Mouse (Mus musculus): ENCODE measurements around the gene Cdc34b.
A peak's percentile ranks its signal among the peaks of the same experiment; 100 is the strongest.

Cdc34b gene

DNA sequence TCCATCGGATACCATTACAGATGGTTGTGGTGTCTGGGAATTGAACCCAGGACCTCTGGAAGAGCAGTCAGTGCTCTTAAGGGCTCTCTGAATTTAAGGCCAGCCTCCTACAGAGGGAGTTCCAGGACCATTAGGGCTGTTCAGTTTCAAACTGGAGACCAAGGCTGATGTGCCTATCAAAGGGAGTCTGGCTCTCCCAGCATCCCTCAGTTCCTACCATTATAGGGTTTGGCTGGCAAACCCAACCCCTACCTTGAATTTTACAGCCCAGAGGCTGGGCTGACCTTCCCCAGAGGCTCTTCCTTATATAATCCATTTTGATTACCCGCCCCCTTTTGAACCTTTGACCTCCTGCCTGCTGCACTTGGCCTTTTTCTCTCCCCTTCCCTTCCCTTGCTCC, 5.8 kb upstream of the Cdc34b start:
- DNase-seq (ENCODE audit: low read depth), result no peak

DNA sequence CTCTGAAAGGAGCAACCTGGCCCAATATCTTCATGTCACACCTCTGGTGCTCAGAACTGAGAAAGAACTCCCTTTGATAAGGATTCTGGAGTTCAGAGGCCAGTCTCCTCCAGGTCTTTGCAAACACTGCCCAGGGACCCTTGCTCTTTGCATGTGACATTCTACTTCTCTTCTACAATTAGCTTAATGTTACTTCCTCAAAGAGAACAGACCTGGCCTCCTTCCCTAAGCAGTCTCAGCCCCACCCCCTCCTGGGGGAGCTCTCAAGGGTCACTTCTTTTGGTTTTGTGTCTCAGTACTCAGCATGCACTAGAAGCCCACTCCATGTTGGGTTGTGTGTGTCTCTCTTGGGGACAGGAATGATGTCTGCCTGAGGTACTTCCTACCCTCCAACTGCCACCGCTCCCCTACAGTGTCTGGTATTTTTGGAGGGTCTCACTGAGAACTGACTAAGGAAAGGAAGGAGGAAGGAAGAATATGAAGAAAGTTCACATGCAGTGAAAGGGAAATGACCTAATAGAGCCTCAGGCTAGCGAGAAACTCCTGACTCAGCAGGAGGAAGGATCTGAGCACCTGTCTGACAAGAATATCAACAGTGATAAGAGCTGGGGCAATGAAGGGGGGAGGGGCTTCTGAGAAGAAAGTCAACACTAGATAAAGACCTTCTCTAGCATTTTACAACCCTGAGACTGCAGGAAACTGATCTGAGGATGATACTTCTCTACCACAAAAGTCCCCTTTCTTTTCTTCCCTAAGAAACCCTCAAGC, 11.5 kb downstream of the Cdc34b start:
- no peak for DNase-seq (ENCODE audit: low read depth)

- DNase-seq (ENCODE audit: low read depth), result no peak
Observed at GRCm38 (mm10) chr11:94759916-94760315, 18.3 kb downstream of the Cdc34b start.

GRCm38 (mm10) chr11:94760364-94760763, 18.8 kb downstream of the Cdc34b start:
- DNase-seq (ENCODE audit: low read depth), result no peak

- no peak for DNase-seq (ENCODE audit: low read depth)
Observed at GRCm38 (mm10) chr11:94760799-94761198, 19.2 kb downstream of the Cdc34b start.

- DNase-seq (ENCODE audit: low read depth), result no peak
Observed at GRCm38 (mm10) chr11:94762281-94762680, 20.7 kb downstream of the Cdc34b start.

DNA sequence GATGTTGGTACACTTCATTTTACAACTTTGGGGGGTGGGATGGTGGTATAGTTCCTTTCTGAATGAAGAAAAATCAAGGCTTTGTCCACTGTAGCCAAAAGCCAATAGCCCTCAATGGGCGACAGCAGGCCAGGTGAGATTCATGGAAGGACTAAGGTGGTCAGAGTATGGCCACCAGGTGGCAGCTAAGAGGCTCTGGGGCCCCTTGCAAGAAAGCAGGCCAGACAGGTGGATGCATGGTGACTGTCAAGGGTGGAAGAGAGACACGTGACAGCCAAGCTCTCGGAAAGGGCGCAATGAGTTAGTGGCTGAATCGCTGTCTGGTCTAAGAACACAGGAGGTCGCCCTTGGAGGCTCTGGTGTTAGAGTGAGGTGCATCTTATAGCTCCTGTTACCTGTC, 21.2 kb downstream of the Cdc34b start:
- DNase-seq (ENCODE audit: low read depth), result no peak

- DNase-seq (ENCODE audit: low read depth), result no peak
Observed at GRCm38 (mm10) chr11:94767241-94767640, 25.7 kb downstream of the Cdc34b start.

GRCm38 (mm10) chr11:94772363-94773055, 30.9 kb downstream of the Cdc34b start:
- no peak for DNase-seq (ENCODE audit: low read depth)

GRCm38 (mm10) chr11:94773851-94774250, 32.3 kb downstream of the Cdc34b start:
- peak; percentile 45 for DNase-seq (ENCODE audit: low read depth)

GRCm38 (mm10) chr11:94774887-94775497, 33.4 kb downstream of the Cdc34b start:
- DNase-seq (ENCODE audit: low read depth), result no peak

DNA sequence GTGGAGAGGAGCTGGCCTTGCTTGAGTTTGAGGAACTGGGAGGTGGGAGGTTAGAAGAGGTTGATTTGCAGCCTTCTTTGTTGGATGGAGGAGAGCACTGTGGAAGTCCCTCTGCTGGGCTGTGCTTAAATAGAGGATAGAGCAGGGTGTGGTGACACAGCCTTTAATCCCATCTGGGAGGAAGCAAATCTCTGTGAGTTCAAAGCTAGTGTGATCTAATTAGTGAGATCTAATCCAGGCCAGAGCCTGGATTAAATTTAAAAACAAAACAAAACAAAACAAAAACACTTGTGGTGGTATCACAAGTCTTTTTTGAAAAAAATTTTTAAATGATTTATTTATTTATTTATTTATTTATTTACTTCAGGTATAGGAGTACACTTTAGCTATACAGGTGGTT, 41.0 kb downstream of the Cdc34b start, which contains the start of gene Tmem92:
Gene Tmem92, minus strand, starts transcription at position 101 of the 400 bp plus-strand sequence.
- DNase-seq (ENCODE audit: low read depth), result no peak

DNA sequence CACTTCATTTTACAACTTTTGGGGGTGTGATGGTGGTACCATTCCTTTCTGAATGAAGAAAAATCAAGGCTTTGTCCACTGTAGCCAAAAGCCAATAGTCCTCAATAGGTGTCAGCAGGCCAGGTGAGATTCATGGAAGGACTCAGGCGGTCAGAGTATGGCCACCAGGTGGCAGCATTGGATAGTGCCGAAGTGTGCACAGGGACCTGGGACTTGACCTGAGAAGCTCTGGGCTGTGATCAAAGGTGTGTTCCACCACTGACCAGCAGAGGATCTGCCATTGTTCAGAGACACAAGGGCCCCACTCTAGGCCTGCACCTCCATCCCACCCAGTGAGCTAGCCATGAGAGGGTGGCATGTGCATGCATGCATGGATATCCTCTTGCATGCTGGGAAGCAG, 43.7 kb downstream of the Cdc34b start:
- DNase-seq (ENCODE audit: low read depth), result peak; percentile 52

- DNase-seq (ENCODE audit: low read depth), result no peak
Observed at GRCm38 (mm10) chr11:94791700-94792099, 50.1 kb downstream of the Cdc34b start.

Measured in 416B (cell line).